Mouse (Mus musculus) cerebellum, adult 2 months (tissue): ENCODE measurements at regions not wholly inside any gene's neighbourhood (a gene's known extent, or its start where the extent isn't known, plus 50 kb on each side); places are given as distances from the start of the nearest gene placed in this dataset.
A peak's percentile ranks its signal among the peaks of the same experiment; 100 is the strongest.

Experiments used
- DNase-seq, 2 experiments: peaks; one replicate each; pipeline ENCODE4 v3.0.0; 2021
- H3K27ac ChIP-seq: fragments of 200-500 bp; 2 replicates; pipeline ENCODE4 v1.5.1; 2012; ENCODE audit warnings: low read length, control low read depth, inconsistent platforms; ENCODE audit not compliant: insufficient read depth
- H3K27me3 ChIP-seq: fragments of 200-500 bp; 2 replicates; pipeline ENCODE4 v1.6.1; 2012; ENCODE audit warnings: inconsistent platforms, mild to moderate bottlenecking, low read length, moderate library complexity; ENCODE audit not compliant: control insufficient read depth, insufficient read depth
- H3K4me1 ChIP-seq: fragments of 200-500 bp; 2 replicates; pipeline ENCODE4 v1.6.1; 2011; ENCODE audit warnings: low read length; ENCODE audit not compliant: control insufficient read depth, insufficient read depth
- H3K4me3 ChIP-seq: fragments of 200-500 bp; replicated peaks from 2 replicates; pipeline ENCODE3; 2011; ENCODE audit warnings: mild to moderate bottlenecking, low read depth, low read length, control low read depth; ENCODE audit not compliant: insufficient read depth
- CTCF ChIP-seq: fragments of 200-500 bp; IDR thresholded peaks from 2 replicates; pipeline ENCODE4 v1.5.1; 2011; ENCODE audit warnings: low read depth, mild to moderate bottlenecking, control low read depth, low read length, moderate library complexity, borderline replicate concordance; ENCODE audit not compliant: insufficient read depth
- POLR2A ChIP-seq: fragments of 200-500 bp; IDR thresholded peaks from 2 replicates; pipeline ENCODE4 v1.6.1; 2011; ENCODE audit warnings: low read length, control low read depth, borderline replicate concordance; ENCODE audit not compliant: insufficient read depth
- WGBS: fragments of 180-500 bp; shearing (Covaris S2); methylation state at CpG from one replicate; pipeline ENCODE4 v1.1.7; 2018; 5-methylcytosine and 5-hydroxymethylcytosine counted together

DNA sequence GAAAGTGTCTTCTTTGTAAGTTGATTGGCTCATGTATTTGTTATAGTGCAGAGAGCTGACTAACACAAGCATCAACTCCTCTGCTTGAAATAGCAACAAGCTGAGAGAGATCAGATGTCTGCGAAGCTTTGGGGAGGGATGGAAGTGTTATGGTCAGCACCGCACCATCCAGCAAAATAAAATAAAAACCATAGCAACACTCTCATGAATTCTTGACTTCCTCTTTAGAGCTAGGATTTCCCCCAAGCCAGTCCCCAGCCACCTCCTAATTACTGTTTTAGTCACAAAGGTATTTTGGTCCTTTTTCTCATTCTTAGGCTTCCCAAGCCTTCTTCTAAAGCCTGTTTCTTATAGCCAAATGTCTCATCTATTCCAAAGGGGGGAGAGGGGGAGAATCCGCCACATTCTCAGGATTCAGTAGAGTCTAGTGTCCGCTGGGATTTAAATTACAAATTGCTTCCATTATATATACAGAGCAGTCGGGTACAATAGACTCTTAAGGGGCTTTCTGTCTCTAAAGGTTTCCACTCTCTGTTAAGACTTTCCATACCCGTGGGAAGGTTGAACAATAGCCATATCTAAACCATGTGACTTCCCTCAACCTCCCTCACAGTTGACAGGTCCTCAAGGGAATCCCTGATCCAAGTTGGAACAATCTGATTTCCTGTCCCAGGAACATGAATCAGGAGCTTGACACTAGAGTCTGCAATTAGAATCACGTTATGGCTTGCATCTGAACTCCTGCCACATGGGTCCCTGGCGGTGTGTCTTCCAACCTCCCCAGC lies 386.7 kb downstream of the Rapgef2 start:
- Histone ChIP-seq H3K27ac (no peak overlapping the region), H3K4me3 (no peak overlapping the region), H3K4me1 (no peaks in the 10 kb centered on the region; the same call in 1 of the 2 replicates), H3K27me3 (no peaks in the 10 kb centered on the region)
- 78% methylated on average over 8 of the region's 8 CpGs for WGBS
- no peak for DNase-seq
- no peak for TF ChIP-seq CTCF
- TF ChIP-seq POLR2A: no peak

DNA sequence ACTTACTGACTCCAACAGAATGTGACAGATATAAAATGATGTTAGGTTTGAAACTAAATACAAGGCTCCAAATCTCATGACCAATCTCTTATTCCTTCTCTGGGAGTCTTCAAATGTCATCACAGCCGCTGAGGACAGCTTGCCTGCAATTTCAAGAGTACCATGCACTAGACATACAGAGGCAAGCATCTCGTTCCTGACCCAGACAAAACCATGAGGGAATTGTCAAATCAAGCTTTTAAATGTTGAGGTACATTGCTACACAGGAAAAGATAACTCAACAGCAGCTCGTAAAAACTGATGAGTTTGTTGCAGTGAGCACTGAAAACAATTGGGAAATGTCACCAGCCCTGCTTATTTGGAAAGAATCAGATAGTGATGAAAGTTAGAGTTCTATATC lies 397.0 kb downstream of the Rapgef2 start:
- DNase-seq: no peak
- no peak for TF ChIP-seq CTCF
- no peak for TF ChIP-seq POLR2A
- H3K4me3 ChIP-seq: no peak overlapping the region
- WGBS: 87% methylated on average over 3 of the region's 3 CpGs
- no peak overlapping the region for H3K27ac ChIP-seq
- no peaks in the 10 kb centered on the region for H3K4me1 ChIP-seq
- H3K27me3 ChIP-seq: no peaks in the 10 kb centered on the region

- H3K27ac ChIP-seq: no peak overlapping the region
- WGBS: 75% methylated on average over 9 of the region's 9 CpGs
- H3K4me3 ChIP-seq: no peak overlapping the region
- no peak for DNase-seq
- no peaks in the 10 kb centered on the region for H3K27me3 ChIP-seq
- no peak for TF ChIP-seq POLR2A
- TF ChIP-seq CTCF: no peak
- H3K4me1 ChIP-seq: no peaks in the 10 kb centered on the region
Observed at GRCm38 (mm10) chr3:78884715-78885114, 401.6 kb downstream of the Rapgef2 start.

DNA sequence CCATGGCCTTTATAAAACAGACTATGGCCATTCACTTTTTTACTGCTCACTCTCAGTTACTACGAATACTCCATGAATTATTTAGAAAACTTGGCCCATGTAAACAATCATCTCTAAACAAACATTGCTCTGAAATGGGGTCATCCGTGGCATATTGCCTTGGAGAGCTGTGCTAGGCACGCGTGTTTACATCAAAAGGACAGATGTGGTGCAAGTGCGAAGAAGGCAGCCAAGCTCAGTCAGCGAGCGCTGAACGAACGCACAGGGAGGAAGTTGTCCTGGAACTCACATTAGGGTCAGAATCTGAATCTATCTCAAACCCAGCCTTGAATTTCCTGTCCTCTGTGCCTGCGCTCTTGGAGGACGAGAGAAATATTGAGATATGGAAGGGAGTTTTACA lies 402.3 kb downstream of the Rapgef2 start:
- H3K27me3 ChIP-seq: no peaks in the 10 kb centered on the region
- no peak for TF ChIP-seq CTCF
- TF ChIP-seq POLR2A: no peak
- no peaks in the 10 kb centered on the region for H3K4me1 ChIP-seq
- DNase-seq: no peak
- no peak overlapping the region for H3K4me3 ChIP-seq
- no peak overlapping the region for H3K27ac ChIP-seq
- 67% methylated on average over 11 of the region's 11 CpGs for WGBS

- Histone ChIP-seq H3K27me3 (no peaks in the 10 kb centered on the region), H3K4me1 (no peaks in the 10 kb centered on the region), H3K4me3 (no peak overlapping the region), H3K27ac (no peak overlapping the region)
- DNase-seq: no peak
- TF ChIP-seq CTCF: no peak
- WGBS: 94% methylated on average over 13 of the region's 13 CpGs
Observed at GRCm38 (mm10) chr3:78880072-78880471, 406.2 kb downstream of the Rapgef2 start.

DNA sequence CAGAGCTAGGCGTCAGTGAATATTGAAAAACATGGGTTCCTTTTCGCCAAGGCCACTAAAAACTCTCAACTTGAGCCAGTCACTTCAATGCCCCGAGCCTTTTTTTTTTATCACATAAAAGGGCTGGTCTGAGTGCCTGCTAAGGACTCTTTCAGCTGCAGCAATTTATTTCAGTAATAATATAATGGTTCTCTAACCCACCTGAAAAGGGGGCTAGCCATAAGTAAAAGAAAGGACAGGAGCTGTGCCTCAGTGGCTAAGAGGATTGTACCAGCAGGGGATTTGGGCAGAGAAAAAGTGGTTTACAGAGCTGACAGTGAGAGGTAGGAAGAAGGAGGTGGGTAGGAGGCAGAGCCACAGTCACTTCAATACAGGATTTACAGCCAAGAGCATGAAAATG lies 409.0 kb downstream of the Rapgef2 start:
- Histone ChIP-seq H3K27me3 (no peaks in the 10 kb centered on the region), H3K27ac (no peak overlapping the region), H3K4me1 (no peaks in the 10 kb centered on the region), H3K4me3 (no peak overlapping the region)
- TF ChIP-seq POLR2A: no peak
- no peak for TF ChIP-seq CTCF
- 69% methylated on average over 3 of the region's 3 CpGs for WGBS
- DNase-seq: no peak

GRCm38 (mm10) chr3:78866896-78867295 lies 419.4 kb downstream of the Rapgef2 start:
- H3K4me3 ChIP-seq: no peak overlapping the region
- H3K4me1 ChIP-seq: no peaks in the 10 kb centered on the region
- no peak overlapping the region for H3K27ac ChIP-seq
- no peak for DNase-seq
- H3K27me3 ChIP-seq: no peaks in the 10 kb centered on the region
- TF ChIP-seq CTCF (no peak), POLR2A (no peak)
- 91% methylated on average over 1 of the region's 1 CpGs for WGBS

GRCm38 (mm10) chr3:78866083-78866726 lies 420.1 kb downstream of the Rapgef2 start:
- Histone ChIP-seq H3K27ac (no peak overlapping the region), H3K27me3 (no peaks in the 10 kb centered on the region), H3K4me3 (no peak overlapping the region), H3K4me1 (no peaks in the 10 kb centered on the region)
- DNase-seq: peak in 1 of 2 experiments; percentile 1
- no peak for TF ChIP-seq POLR2A
- TF ChIP-seq CTCF: no peak
- 72% methylated on average over 9 of the region's 9 CpGs for WGBS
